Mouse (Mus musculus): ENCODE results near the gene Plch2. TPM values are rescaled to one million over a fixed set of nuclear protein-coding genes. Genes with fewer than 3 reads are reported as not detected.

Gene Plch2
- polyA plus RNA-seq, 1 experiment from 2014 or later: 23.3 TPM

DNA sequence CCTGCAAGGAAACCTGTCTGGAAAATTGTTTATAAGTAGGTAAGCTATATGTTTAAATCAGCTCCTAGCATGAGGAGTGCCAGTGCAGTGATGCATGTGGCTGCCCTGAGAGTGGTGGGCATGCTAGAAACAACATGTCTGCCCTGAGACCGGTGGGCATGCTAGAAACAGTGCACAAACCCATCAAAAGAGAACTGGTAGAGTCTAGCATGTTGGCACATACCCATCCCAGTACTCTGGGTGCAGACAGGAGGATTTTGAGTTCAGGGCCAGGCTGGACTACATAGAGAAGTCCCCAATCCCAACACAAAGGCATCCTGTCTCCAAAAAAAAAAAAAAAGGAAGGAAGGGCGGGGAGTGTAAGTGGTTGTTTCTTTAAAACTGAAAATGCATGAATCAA is 121.8 kb downstream of the Plch2 start:
- H3K27ac ChIP-seq (ENCODE audit: low read length): no peak overlapping the region
- H3K9me3 ChIP-seq (replicated peaks; ENCODE audit: control insufficient read depth, low read length, poor library complexity, severe bottlenecking): no peaks in the 10 kb centered on the region
- no peaks in the 10 kb centered on the region for H3K27me3 ChIP-seq (ENCODE audit: control insufficient read depth, insufficient read depth, low read depth, low read length)
- no peak for ATAC-seq
- no peak overlapping the region for H3K4me2 ChIP-seq (ENCODE audit: low read length)
- no peak overlapping the region for H3K9ac ChIP-seq (ENCODE audit: low read depth, low read length)
- no peak overlapping the region for H3K4me3 ChIP-seq (ENCODE audit: low read depth, low read length)
- peaks cover 6% of the 10 kb centered on the region for H3K4me1 ChIP-seq (ENCODE audit: control insufficient read depth, insufficient read depth, low read length)
- H3K36me3 ChIP-seq (ENCODE audit: control insufficient read depth, insufficient read depth, low read length): no peaks in the 10 kb centered on the region
- 88% methylated on average over 2 of the region's 2 CpGs for WGBS

DNA sequence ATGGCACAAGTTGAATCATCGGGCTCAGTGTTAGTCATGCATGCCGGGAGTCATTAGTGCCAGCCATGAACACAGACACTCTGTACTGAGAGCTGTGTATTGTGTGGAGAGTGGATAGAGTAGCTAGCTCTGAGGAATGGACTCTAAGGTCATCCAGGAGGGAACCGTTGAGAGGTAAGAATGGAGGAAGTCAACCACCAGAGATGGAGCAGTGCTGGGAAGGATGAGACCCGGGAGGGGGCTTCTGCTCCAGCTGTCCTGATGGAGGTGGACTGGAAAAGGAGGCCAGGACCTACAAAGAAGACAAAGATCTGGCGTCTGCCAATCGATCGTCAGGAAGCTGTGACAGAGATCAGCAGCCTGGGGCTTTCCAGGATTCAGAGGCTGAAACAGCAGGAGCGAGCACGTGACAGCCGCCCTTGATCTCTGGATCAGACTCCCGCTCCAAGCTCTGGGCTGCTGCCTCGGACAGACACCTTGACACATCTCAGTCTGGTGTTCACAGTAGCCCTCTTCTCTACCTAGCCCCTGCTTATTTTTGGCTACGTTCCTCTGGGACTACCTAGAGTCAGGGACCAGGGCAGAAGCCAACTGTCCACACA is 123.2 kb downstream of the Plch2 start:
- 60% methylated on average over 13 of the region's 13 CpGs for WGBS
- Histone ChIP-seq H3K27me3 (ENCODE audit: control insufficient read depth, insufficient read depth, low read depth, low read length) (no peaks in the 10 kb centered on the region), H3K4me1 (ENCODE audit: control insufficient read depth, insufficient read depth, low read length) (peaks cover 6% of the 10 kb centered on the region), H3K9ac (ENCODE audit: low read depth, low read length) (no peak overlapping the region), H3K4me2 (ENCODE audit: low read length) (no peak overlapping the region), H3K36me3 (ENCODE audit: control insufficient read depth, insufficient read depth, low read length) (no peaks in the 10 kb centered on the region), H3K4me3 (ENCODE audit: low read depth, low read length) (no peak overlapping the region), H3K9me3 (replicated peaks; ENCODE audit: control insufficient read depth, low read length, poor library complexity, severe bottlenecking) (no peaks in the 10 kb centered on the region), H3K27ac (ENCODE audit: low read length) (no peak overlapping the region)
- ATAC-seq: no peak

Other genes starting within 250 kb of the Plch2 start
- 1.5 and 2.9 TPM in 2 replicates for gene Ttc34, start 219.3 kb downstream of the Plch2 start, polyA plus RNA-seq (2015; fragmentation: Nextera tagmentation; extraction: Ambion mirVana)
- 0.31 and 0.98 TPM in 2 replicates for gene Mmel1, start 187.2 kb downstream of the Plch2 start, polyA plus RNA-seq (2015; fragmentation: Nextera tagmentation; extraction: Ambion mirVana)
- gene Fam213b, start 157.6 kb downstream of the Plch2 start, polyA plus RNA-seq (2015; fragmentation: Nextera tagmentation; extraction: Ambion mirVana): 59.3 and 64.5 TPM in 2 replicates
- gene Tnfrsf14, start 128.2 kb downstream of the Plch2 start, polyA plus RNA-seq (2015; fragmentation: Nextera tagmentation; extraction: Ambion mirVana): 0.42 TPM in 1 of 2 replicates, not detected in the other
- gene Hes5, start 95.9 kb downstream of the Plch2 start, polyA plus RNA-seq (2015; fragmentation: Nextera tagmentation; extraction: Ambion mirVana): 107 and 135 TPM in 2 replicates
- 42.1 and 45.5 TPM in 2 replicates for gene Pank4, start 92.7 kb downstream of the Plch2 start, polyA plus RNA-seq (2015; fragmentation: Nextera tagmentation; extraction: Ambion mirVana)
- 22.2 and 22.8 TPM in 2 replicates for gene Pex10, start 10.2 kb upstream of the Plch2 start, polyA plus RNA-seq (2015; fragmentation: Nextera tagmentation; extraction: Ambion mirVana)
- 121 and 124 TPM in 2 replicates for gene Rer1, start 29.6 kb upstream of the Plch2 start, polyA plus RNA-seq (2015; fragmentation: Nextera tagmentation; extraction: Ambion mirVana)
- 7.3 and 8.9 TPM in 2 replicates for gene Morn1, start 29.8 kb upstream of the Plch2 start, polyA plus RNA-seq (2015; fragmentation: Nextera tagmentation; extraction: Ambion mirVana)
- 9.6 and 10.1 TPM in 2 replicates for gene Ski, start 165.8 kb upstream of the Plch2 start, polyA plus RNA-seq (2015; fragmentation: Nextera tagmentation; extraction: Ambion mirVana)
- gene Faap20, start 193.0 kb upstream of the Plch2 start, polyA plus RNA-seq (2015; fragmentation: Nextera tagmentation; extraction: Ambion mirVana): 69.8 and 70.1 TPM in 2 replicates